Mouse (Mus musculus): ENCODE results near the gene Golm1. TPM values are rescaled to one million over a fixed set of nuclear protein-coding genes. Genes with fewer than 3 reads are reported as not detected.
A peak's percentile ranks its signal among the peaks of the same experiment; 100 is the strongest.

The Golm1 gene
- polyA plus RNA-seq, 1 experiment from 2014 or later, result 44.4 TPM

- 89% methylated on average over 16 of the region's 16 CpGs for WGBS
- Histone ChIP-seq H3K4me2 (no peak overlapping the region), H3K27ac (replicated peaks) (no peak overlapping the region), H3K36me3 (peaks cover 82% of the 10 kb centered on the region), H3K4me1 (replicated peaks) (no peaks in the 10 kb centered on the region), H3K4me3 (no peak overlapping the region), H3K9me3 (no peaks in the 10 kb centered on the region), H3K9ac (no peak overlapping the region), H3K27me3 (no peaks in the 10 kb centered on the region)
- no peak for ATAC-seq (ENCODE audit: low read depth)
Measured at GRCm38 (mm10) chr13:59639368-59640177, 36.0 kb downstream of the Golm1 start.

- Histone ChIP-seq H3K4me3 (no peak overlapping the region), H3K4me2 (no peak overlapping the region), H3K36me3 (peaks cover 95% of the 10 kb centered on the region), H3K4me1 (replicated peaks) (no peaks in the 10 kb centered on the region), H3K27ac (replicated peaks) (0 out of 2 replicates have a peak overlapping the region, but pooled peaks have one; percentile 13), H3K9me3 (no peaks in the 10 kb centered on the region), H3K27me3 (no peaks in the 10 kb centered on the region), H3K9ac (no peak overlapping the region)
- WGBS, result 93% methylated on average over 7 of the region's 7 CpGs
- ATAC-seq (ENCODE audit: low read depth), result no peak
Measured at GRCm38 (mm10) chr13:59637800-59638199, 37.8 kb downstream of the Golm1 start.

GRCm38 (mm10) chr13:59634637-59635036 is 41.0 kb downstream of the Golm1 start:
- Histone ChIP-seq H3K36me3 (peaks cover 99% of the 10 kb centered on the region), H3K27me3 (no peaks in the 10 kb centered on the region)
- 73% methylated on average over 5 of the region's 5 CpGs for WGBS

GRCm38 (mm10) chr13:59626739-59627138 is 48.9 kb downstream of the Golm1 start:
- Histone ChIP-seq H3K4me3 (no peak overlapping the region), H3K4me2 (no peak overlapping the region), H3K27ac (replicated peaks) (no peak overlapping the region), H3K9ac (no peak overlapping the region), H3K36me3 (peaks cover 91% of the 10 kb centered on the region), H3K9me3 (no peaks in the 10 kb centered on the region), H3K4me1 (replicated peaks) (no peaks in the 10 kb centered on the region), H3K27me3 (no peaks in the 10 kb centered on the region)
- 94% methylated on average over 7 of the region's 7 CpGs for WGBS
- ATAC-seq (ENCODE audit: low read depth), result no peak

More at GRCm38 (mm10) chr13:59634637-59635036, 41.0 kb downstream of the Golm1 start:
- ATAC-seq (ENCODE audit: low read depth), result no peak
- H3K27ac ChIP-seq (replicated peaks), result no peak overlapping the region
- no peaks in the 10 kb centered on the region for H3K9me3 ChIP-seq
- H3K4me2 ChIP-seq, result no peak overlapping the region
- H3K4me3 ChIP-seq, result no peak overlapping the region
- H3K9ac ChIP-seq, result no peak overlapping the region
- no peaks in the 10 kb centered on the region for H3K4me1 ChIP-seq (replicated peaks)

GRCm38 (mm10) chr13:59624903-59625302 is 50.7 kb downstream of the Golm1 start:
- H3K9me3 ChIP-seq, result no peaks in the 10 kb centered on the region
- 92% methylated on average over 5 of the region's 5 CpGs for WGBS
- no peak overlapping the region for H3K27ac ChIP-seq (replicated peaks)
- H3K4me2 ChIP-seq, result no peak overlapping the region
- H3K36me3 ChIP-seq, result peaks cover 91% of the 10 kb centered on the region
- H3K9ac ChIP-seq, result no peak overlapping the region
- H3K27me3 ChIP-seq, result no peaks in the 10 kb centered on the region
- ATAC-seq (ENCODE audit: low read depth), result no peak
- no peak overlapping the region for H3K4me3 ChIP-seq
- no peaks in the 10 kb centered on the region for H3K4me1 ChIP-seq (replicated peaks)

GRCm38 (mm10) chr13:59624389-59624788 is 51.2 kb downstream of the Golm1 start:
- Histone ChIP-seq H3K4me1 (replicated peaks) (no peaks in the 10 kb centered on the region), H3K27ac (replicated peaks) (no peak overlapping the region), H3K9ac (no peak overlapping the region), H3K27me3 (no peaks in the 10 kb centered on the region), H3K4me3 (no peak overlapping the region), H3K4me2 (no peak overlapping the region), H3K9me3 (no peaks in the 10 kb centered on the region), H3K36me3 (peaks cover 88% of the 10 kb centered on the region)
- WGBS, result 88% methylated on average over 3 of the region's 3 CpGs
- ATAC-seq (ENCODE audit: low read depth), result no peak

- WGBS, result 95% methylated on average over 7 of the region's 7 CpGs
- H3K4me2 ChIP-seq, result no peak overlapping the region
- H3K4me1 ChIP-seq (replicated peaks), result no peaks in the 10 kb centered on the region
- H3K27me3 ChIP-seq, result no peaks in the 10 kb centered on the region
- ATAC-seq (ENCODE audit: low read depth), result no peak
- no peak overlapping the region for H3K27ac ChIP-seq (replicated peaks)
- H3K4me3 ChIP-seq, result no peak overlapping the region
- H3K9ac ChIP-seq, result no peak overlapping the region
- H3K9me3 ChIP-seq, result no peaks in the 10 kb centered on the region
- H3K36me3 ChIP-seq, result peaks cover 88% of the 10 kb centered on the region
Measured at GRCm38 (mm10) chr13:59621643-59622489, 53.7 kb downstream of the Golm1 start.

GRCm38 (mm10) chr13:59618463-59618862 is 57.1 kb downstream of the Golm1 start:
- 87% methylated on average over 6 of the region's 6 CpGs for WGBS
- H3K27me3 ChIP-seq, result no peaks in the 10 kb centered on the region
- H3K4me3 ChIP-seq, result no peak overlapping the region
- H3K4me1 ChIP-seq (replicated peaks), result no peaks in the 10 kb centered on the region
- H3K4me2 ChIP-seq, result no peak overlapping the region
- no peaks in the 10 kb centered on the region for H3K9me3 ChIP-seq
- H3K27ac ChIP-seq (replicated peaks), result no peak overlapping the region
- ATAC-seq (ENCODE audit: low read depth), result no peak
- no peak overlapping the region for H3K9ac ChIP-seq
- H3K36me3 ChIP-seq, result peaks cover 82% of the 10 kb centered on the region

GRCm38 (mm10) chr13:59615554-59615953 is 60.1 kb downstream of the Golm1 start:
- Histone ChIP-seq H3K27ac (replicated peaks) (no peak overlapping the region), H3K9ac (no peak overlapping the region), H3K36me3 (peaks cover 82% of the 10 kb centered on the region), H3K4me1 (replicated peaks) (no peaks in the 10 kb centered on the region), H3K4me3 (no peak overlapping the region), H3K27me3 (no peaks in the 10 kb centered on the region), H3K4me2 (no peak overlapping the region), H3K9me3 (no peaks in the 10 kb centered on the region)
- ATAC-seq (ENCODE audit: low read depth), result no peak
- WGBS, result 85% methylated on average over 4 of the region's 4 CpGs

GRCm38 (mm10) chr13:59615152-59615551 is 60.5 kb downstream of the Golm1 start:
- Histone ChIP-seq H3K36me3 (peaks cover 82% of the 10 kb centered on the region), H3K9ac (no peak overlapping the region), H3K27ac (replicated peaks) (no peak overlapping the region), H3K4me1 (replicated peaks) (no peaks in the 10 kb centered on the region), H3K27me3 (no peaks in the 10 kb centered on the region), H3K4me2 (no peak overlapping the region), H3K9me3 (no peaks in the 10 kb centered on the region), H3K4me3 (no peak overlapping the region)
- no peak for ATAC-seq (ENCODE audit: low read depth)
- WGBS, result 72% methylated on average over 4 of the region's 4 CpGs

- Histone ChIP-seq H3K4me2 (no peak overlapping the region), H3K36me3 (peaks cover 85% of the 10 kb centered on the region), H3K4me3 (no peak overlapping the region), H3K9me3 (no peaks in the 10 kb centered on the region), H3K9ac (no peak overlapping the region), H3K27ac (replicated peaks) (no peak overlapping the region), H3K4me1 (replicated peaks) (no peaks in the 10 kb centered on the region), H3K27me3 (no peaks in the 10 kb centered on the region)
- WGBS, result 86% methylated on average over 4 of the region's 4 CpGs
- ATAC-seq (ENCODE audit: low read depth), result no peak
Measured at GRCm38 (mm10) chr13:59613868-59614267, 61.7 kb downstream of the Golm1 start.

- Histone ChIP-seq H3K4me1 (replicated peaks) (no peaks in the 10 kb centered on the region), H3K4me3 (no peak overlapping the region), H3K27ac (replicated peaks) (no peak overlapping the region), H3K4me2 (no peak overlapping the region), H3K9ac (no peak overlapping the region), H3K36me3 (peaks cover 95% of the 10 kb centered on the region), H3K27me3 (no peaks in the 10 kb centered on the region), H3K9me3 (no peaks in the 10 kb centered on the region)
- 91% methylated on average over 2 of the region's 2 CpGs for WGBS
- no peak for ATAC-seq (ENCODE audit: low read depth)
Measured at GRCm38 (mm10) chr13:59610437-59610836, 65.2 kb downstream of the Golm1 start.

Measured in neural tube, embryonic 13.5 days (tissue).